Mouse (Mus musculus) myocyte (in vitro differentiated cells): ENCODE measurements around the gene Morn1.

ENCODE experiments used
- CEBPB ChIP-seq: IDR thresholded peaks from 2 replicates; pipeline ENCODE4 v1.6.1; 2011; ENCODE audit warnings: mild to moderate bottlenecking, moderate library complexity; ENCODE audit not compliant: poor library complexity, insufficient read depth, severe bottlenecking
- E2F4 ChIP-seq: IDR thresholded peaks from one replicate; pipeline ENCODE4 v1.6.1; 2011; ENCODE audit warnings: mild to moderate bottlenecking, control low read depth, moderate library complexity; ENCODE audit not compliant: insufficient read depth
- MAX ChIP-seq: IDR thresholded peaks from one replicate; pipeline ENCODE4 v1.6.1; 2011; ENCODE audit warnings: low read depth, mild to moderate bottlenecking, control low read depth
- MYOD1 ChIP-seq, 3 experiments: IDR thresholded peaks; one replicate each; pipeline ENCODE4 v1.6.1; 2011; ENCODE audit warnings: control low read depth in 2 of 3, low read depth in 2 of 3, mild to moderate bottlenecking in 2 of 3, moderate library complexity in 1 of 3; ENCODE audit not compliant: insufficient read length in 2 of 3, control insufficient read depth in 1 of 3
- MYOG ChIP-seq, 3 experiments: IDR thresholded peaks; one replicate each; pipeline ENCODE4 v1.6.1; 2011; ENCODE audit warnings: control low read depth in 2 of 3, low read depth in 2 of 3, mild to moderate bottlenecking in 2 of 3; ENCODE audit not compliant: insufficient read length in 2 of 3, control insufficient read depth in 1 of 3, insufficient read depth in 1 of 3
- POLR2A ChIP-seq: IDR thresholded peaks from one replicate; pipeline ENCODE4 v1.6.1; 2011; ENCODE audit warnings: low read depth, mild to moderate bottlenecking, control low read depth, moderate library complexity; ENCODE audit not compliant: insufficient read length
- POLR2AphosphoS2 ChIP-seq: IDR thresholded peaks from one replicate; pipeline ENCODE4 v1.6.1; 2011; ENCODE audit warnings: low read depth, control low read depth; ENCODE audit not compliant: insufficient read length
- SRF ChIP-seq: IDR thresholded peaks from one replicate; pipeline ENCODE4 v1.6.1; 2011; ENCODE audit warnings: low read depth; ENCODE audit not compliant: control insufficient read depth, insufficient read length
- TCF3 ChIP-seq: IDR thresholded peaks from one replicate; pipeline ENCODE4 v1.6.1; 2011; ENCODE audit warnings: low read depth, control low read depth; ENCODE audit not compliant: insufficient read length
- USF1 ChIP-seq: IDR thresholded peaks from one replicate; pipeline ENCODE4 v1.6.1; 2011; ENCODE audit warnings: low read depth, mild to moderate bottlenecking, control low read depth, moderate library complexity

GRCm38 (mm10) chr4:155140150-155140549, 53.8 kb downstream of the Morn1 start:
- TF ChIP-seq USF1 (no peak), E2F4 (no peak), CEBPB (no peak), POLR2A (no peak), MAX (no peak), SRF (no peak), MYOD1 (IDR thresholded peaks at IDR 0.05; ENCODE audit: control insufficient read depth in 1 of 3, insufficient read length in 2 of 3, low read depth in 2 of 3) (no peak), POLR2AphosphoS2 (no peak), MYOG (IDR thresholded peaks at IDR 0.05; ENCODE audit: control insufficient read depth in 1 of 3, insufficient read depth in 1 of 3, insufficient read length in 2 of 3, low read depth in 2 of 3) (no peak), TCF3 (no peak)
